Mouse (Mus musculus): ENCODE measurements around the gene Oosp2. TPM values are rescaled to one million over a fixed set of nuclear protein-coding genes. Genes with fewer than 3 reads are reported as not detected.

Oosp2 gene
- polyA plus RNA-seq, 1 experiment = not detected

GRCm38 (mm10) chr19:11639038-11639437, 21.3 kb downstream of the Oosp2 start:
- TF ChIP-seq POLR2A (IDR thresholded peaks at IDR 0.05; ENCODE audit: borderline replicate concordance, extremely low read depth, low read depth, low read length) = no peak
- no peak for TF ChIP-seq CTCF (IDR thresholded peaks at IDR 0.05; ENCODE audit: insufficient read depth, low read length)
- DNase-seq = no peak
- 71% methylated on average over 4 of the region's 4 CpGs for WGBS
- no peak overlapping the region for H3K4me3 ChIP-seq (replicated peaks; ENCODE audit: extremely low read depth, low read depth, low read length)
- H3K4me1 ChIP-seq (ENCODE audit: control insufficient read depth, insufficient read depth, low read length) = no peaks in the 10 kb centered on the region

GRCm38 (mm10) chr19:11635572-11635971, 24.8 kb downstream of the Oosp2 start:
- TF ChIP-seq POLR2A (IDR thresholded peaks at IDR 0.05; ENCODE audit: borderline replicate concordance, extremely low read depth, low read depth, low read length) = no peak
- no peak for TF ChIP-seq CTCF (IDR thresholded peaks at IDR 0.05; ENCODE audit: insufficient read depth, low read length)
- WGBS = 52% methylated on average over 5 of the region's 5 CpGs
- H3K4me1 ChIP-seq (ENCODE audit: control insufficient read depth, insufficient read depth, low read length) = no peaks in the 10 kb centered on the region
- no peak for DNase-seq
- H3K4me3 ChIP-seq (replicated peaks; ENCODE audit: extremely low read depth, low read depth, low read length) = no peak overlapping the region

GRCm38 (mm10) chr19:11634330-11634729, 26.0 kb downstream of the Oosp2 start:
- WGBS = 59% methylated on average over 2 of the region's 2 CpGs
- TF ChIP-seq CTCF (IDR thresholded peaks at IDR 0.05; ENCODE audit: insufficient read depth, low read length) (no peak), POLR2A (IDR thresholded peaks at IDR 0.05; ENCODE audit: borderline replicate concordance, extremely low read depth, low read depth, low read length) (no peak)
- DNase-seq = no peak
- H3K4me1 ChIP-seq (ENCODE audit: control insufficient read depth, insufficient read depth, low read length) = no peaks in the 10 kb centered on the region
- H3K4me3 ChIP-seq (replicated peaks; ENCODE audit: extremely low read depth, low read depth, low read length) = no peak overlapping the region

GRCm38 (mm10) chr19:11633732-11634131, 26.6 kb downstream of the Oosp2 start:
- no peak overlapping the region for H3K4me3 ChIP-seq (replicated peaks; ENCODE audit: extremely low read depth, low read depth, low read length)
- no peak for DNase-seq
- TF ChIP-seq POLR2A (IDR thresholded peaks at IDR 0.05; ENCODE audit: borderline replicate concordance, extremely low read depth, low read depth, low read length) (no peak), CTCF (IDR thresholded peaks at IDR 0.05; ENCODE audit: insufficient read depth, low read length) (no peak)
- 80% methylated on average over 1 of the region's 1 CpGs for WGBS
- H3K4me1 ChIP-seq (ENCODE audit: control insufficient read depth, insufficient read depth, low read length) = no peaks in the 10 kb centered on the region

GRCm38 (mm10) chr19:11625231-11625630, 35.1 kb downstream of the Oosp2 start:
- TF ChIP-seq POLR2A (IDR thresholded peaks at IDR 0.05; ENCODE audit: borderline replicate concordance, extremely low read depth, low read depth, low read length) (no peak), CTCF (IDR thresholded peaks at IDR 0.05; ENCODE audit: insufficient read depth, low read length) (no peak)
- WGBS = 53% methylated on average over 5 of the region's 5 CpGs
- H3K4me3 ChIP-seq (replicated peaks; ENCODE audit: extremely low read depth, low read depth, low read length) = no peak overlapping the region
- no peak for DNase-seq
- no peaks in the 10 kb centered on the region for H3K4me1 ChIP-seq (ENCODE audit: control insufficient read depth, insufficient read depth, low read length)

GRCm38 (mm10) chr19:11624800-11625199, 35.6 kb downstream of the Oosp2 start:
- no peak overlapping the region for H3K4me3 ChIP-seq (replicated peaks; ENCODE audit: extremely low read depth, low read depth, low read length)
- H3K4me1 ChIP-seq (ENCODE audit: control insufficient read depth, insufficient read depth, low read length) = no peaks in the 10 kb centered on the region
- no peak for DNase-seq
- TF ChIP-seq POLR2A (IDR thresholded peaks at IDR 0.05; ENCODE audit: borderline replicate concordance, extremely low read depth, low read depth, low read length) = no peak
- no peak for TF ChIP-seq CTCF (IDR thresholded peaks at IDR 0.05; ENCODE audit: insufficient read depth, low read length)

- H3K4me1 ChIP-seq (ENCODE audit: control insufficient read depth, insufficient read depth, low read length) = no peaks in the 10 kb centered on the region
- no peak for DNase-seq
- WGBS = 84% methylated on average over 2 of the region's 2 CpGs
- TF ChIP-seq CTCF (IDR thresholded peaks at IDR 0.05; ENCODE audit: insufficient read depth, low read length) (no peak), POLR2A (IDR thresholded peaks at IDR 0.05; ENCODE audit: borderline replicate concordance, extremely low read depth, low read depth, low read length) (no peak)
- no peak within 1 kb of the TSS for H3K4me3 ChIP-seq (replicated peaks; ENCODE audit: extremely low read depth, low read depth, low read length)
These were observed 36.8 kb downstream of the Oosp2 start, which contains the start of gene Ms4a2 for GRCm38 (mm10) chr19:11623551-11623950. Gene Ms4a2, minus strand, starts transcription at chr19:11623719.

- Histone ChIP-seq H3K4me3 (replicated peaks; ENCODE audit: extremely low read depth, low read depth, low read length) (no peak overlapping the region), H3K4me1 (ENCODE audit: control insufficient read depth, insufficient read depth, low read length) (peaks cover 2% of the 10 kb centered on the region; the same call in 1 of the 2 replicates)
- no peak for DNase-seq
- TF ChIP-seq POLR2A (IDR thresholded peaks at IDR 0.05; ENCODE audit: borderline replicate concordance, extremely low read depth, low read depth, low read length) = no peak
- TF ChIP-seq CTCF (IDR thresholded peaks at IDR 0.05; ENCODE audit: insufficient read depth, low read length) = no peak
These were observed 42.4 kb downstream of the Oosp2 start for GRCm38 (mm10) chr19:11617983-11618382.

GRCm38 (mm10) chr19:11614805-11615204, 45.6 kb downstream of the Oosp2 start:
- Histone ChIP-seq H3K4me1 (ENCODE audit: control insufficient read depth, insufficient read depth, low read length) (peaks cover 2% of the 10 kb centered on the region; the same call in 1 of the 2 replicates), H3K4me3 (replicated peaks; ENCODE audit: extremely low read depth, low read depth, low read length) (no peak overlapping the region)
- TF ChIP-seq POLR2A (IDR thresholded peaks at IDR 0.05; ENCODE audit: borderline replicate concordance, extremely low read depth, low read depth, low read length) (no peak), CTCF (IDR thresholded peaks at IDR 0.05; ENCODE audit: insufficient read depth, low read length) (no peak)
- 59% methylated on average over 2 of the region's 2 CpGs for WGBS
- DNase-seq = no peak

GRCm38 (mm10) chr19:11613776-11614443, 46.4 kb downstream of the Oosp2 start:
- H3K4me3 ChIP-seq (replicated peaks; ENCODE audit: extremely low read depth, low read depth, low read length) = no peak overlapping the region
- peaks cover 2% of the 10 kb centered on the region; the same call in 1 of the 2 replicates for H3K4me1 ChIP-seq (ENCODE audit: control insufficient read depth, insufficient read depth, low read length)
- DNase-seq = no peak
- no peak for TF ChIP-seq POLR2A (IDR thresholded peaks at IDR 0.05; ENCODE audit: borderline replicate concordance, extremely low read depth, low read depth, low read length)
- TF ChIP-seq CTCF (IDR thresholded peaks at IDR 0.05; ENCODE audit: insufficient read depth, low read length) = no peak
- WGBS = 35% methylated on average over 8 of the region's 8 CpGs
